Mouse (Mus musculus): ENCODE measurements at regions not wholly inside any gene's neighbourhood (a gene's known extent, or its start where the extent isn't known, plus 50 kb on each side); places are given as distances from the start of the nearest gene placed in this dataset.

DNA sequence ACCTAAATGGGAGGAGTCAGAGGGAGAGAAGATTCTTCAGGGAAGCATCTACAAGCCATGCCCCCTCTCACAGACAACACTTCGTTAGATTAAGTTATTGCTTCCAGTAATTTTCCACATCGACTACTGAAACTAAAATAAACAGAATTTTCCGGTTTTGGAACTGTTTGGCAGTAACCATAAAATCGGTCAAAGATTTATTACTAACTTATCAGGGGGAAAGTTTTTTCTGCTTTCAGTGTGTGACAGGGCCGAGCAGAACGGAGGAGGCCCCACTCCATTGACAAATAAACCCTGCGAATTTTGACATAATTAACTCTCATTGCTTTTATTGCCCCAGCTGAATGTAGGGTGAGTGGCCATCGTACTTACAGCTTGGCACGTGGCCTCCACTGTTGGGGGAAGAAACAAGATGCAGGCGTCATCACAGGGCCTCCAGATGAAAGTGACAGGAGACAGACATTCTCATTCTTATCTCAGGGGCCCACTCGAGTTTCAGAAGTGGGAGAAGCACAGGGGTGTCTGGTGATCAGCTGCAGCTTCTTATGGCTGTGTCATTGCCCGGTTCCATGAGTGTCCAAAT lies 229.6 kb upstream of the Foxq1 start:
- TF ChIP-seq CTCF (IDR thresholded peaks at IDR 0.05; ENCODE audit: borderline replicate concordance, extremely low read depth, insufficient read depth, insufficient read length) (no peak), POLR2A (IDR thresholded peaks at IDR 0.05; ENCODE audit: borderline replicate concordance, extremely low read depth, insufficient read depth, insufficient read length, poor library complexity, severe bottlenecking) (no peak)

All from brain, embryonic 14.5 days (tissue).